Mouse (Mus musculus): ENCODE measurements at regions not wholly inside any gene's neighbourhood (a gene's known extent, or its start where the extent isn't known, plus 50 kb on each side); places are given as distances from the start of the nearest gene placed in this dataset.
A peak's percentile ranks its signal among the peaks of the same experiment; 100 is the strongest.

DNA sequence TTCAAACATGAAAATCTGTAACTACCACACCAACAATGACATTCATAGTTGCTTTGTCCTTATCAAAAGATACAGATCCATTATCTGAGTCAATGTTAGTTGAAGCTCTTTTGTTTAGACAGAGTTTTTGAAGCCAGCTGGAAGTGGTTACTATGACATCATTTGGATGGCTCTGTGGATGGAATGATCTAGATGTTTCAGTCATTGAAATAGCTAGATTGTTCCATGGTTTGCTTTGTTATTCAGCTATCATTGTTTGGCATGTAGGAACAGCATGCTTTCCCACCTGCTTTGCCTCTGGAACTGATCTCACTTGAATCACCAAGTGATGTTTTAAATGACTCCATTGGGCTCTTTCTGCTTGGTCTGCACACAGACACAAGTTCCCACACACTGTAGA lies 144.2 kb upstream of the Marcks start:
- no peak for DNase-seq (ENCODE audit: low read depth in 1 of 2, low spot score in 2 of 2)

DNA sequence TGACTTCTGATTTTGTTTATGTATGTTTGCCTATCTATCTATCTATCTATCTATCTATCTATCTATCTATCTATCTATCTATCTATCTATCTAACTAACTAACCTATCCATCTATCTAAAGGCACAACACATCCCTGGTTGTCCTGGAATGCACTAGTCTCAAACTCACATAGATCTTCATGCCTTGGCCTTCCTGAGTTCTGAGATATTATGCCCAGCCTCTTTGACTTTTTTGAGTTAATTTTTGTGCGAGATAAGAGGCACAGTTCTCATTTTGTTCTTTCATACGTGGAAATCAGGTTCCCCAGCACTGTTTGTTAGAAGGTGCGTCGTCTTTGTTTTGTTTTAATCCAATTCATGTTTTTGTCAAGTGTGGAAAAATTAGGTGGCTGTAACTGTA lies 142.1 kb upstream of the Marcks start:
- DNase-seq (ENCODE audit: low read depth in 1 of 2, low spot score in 2 of 2): no peak

DNA sequence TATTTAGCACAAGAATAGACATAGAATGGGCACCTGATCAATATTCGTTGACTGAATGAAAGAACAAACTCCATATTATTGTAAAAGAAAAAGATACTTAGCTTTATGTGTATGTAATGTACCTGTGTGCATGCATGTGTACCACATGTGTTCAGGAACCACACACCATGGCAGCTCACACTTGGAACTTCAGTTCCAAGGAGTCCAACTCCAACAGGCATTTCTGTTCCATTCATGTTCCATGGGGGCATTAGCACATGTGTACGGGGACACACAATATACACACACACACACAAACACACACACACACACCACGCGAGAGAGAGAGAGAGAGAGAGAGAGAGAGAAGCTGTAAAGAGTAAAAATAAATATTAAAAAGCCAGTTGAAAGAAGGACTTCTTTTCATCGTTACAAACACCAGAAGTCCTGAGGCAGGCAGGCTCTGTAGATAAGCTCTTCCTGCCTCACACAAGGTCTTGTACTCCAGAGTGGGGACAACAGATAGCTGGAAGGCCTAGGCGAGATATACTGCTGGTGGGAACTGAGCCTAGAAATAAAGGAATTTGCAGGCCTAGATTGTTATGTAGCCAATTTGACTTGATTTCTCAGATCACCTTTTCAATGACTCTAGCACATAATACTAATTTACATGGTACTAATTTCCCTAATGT lies 141.6 kb upstream of the Marcks start:
- DNase-seq (ENCODE audit: low read depth in 1 of 2, low spot score in 2 of 2): no peak

DNA sequence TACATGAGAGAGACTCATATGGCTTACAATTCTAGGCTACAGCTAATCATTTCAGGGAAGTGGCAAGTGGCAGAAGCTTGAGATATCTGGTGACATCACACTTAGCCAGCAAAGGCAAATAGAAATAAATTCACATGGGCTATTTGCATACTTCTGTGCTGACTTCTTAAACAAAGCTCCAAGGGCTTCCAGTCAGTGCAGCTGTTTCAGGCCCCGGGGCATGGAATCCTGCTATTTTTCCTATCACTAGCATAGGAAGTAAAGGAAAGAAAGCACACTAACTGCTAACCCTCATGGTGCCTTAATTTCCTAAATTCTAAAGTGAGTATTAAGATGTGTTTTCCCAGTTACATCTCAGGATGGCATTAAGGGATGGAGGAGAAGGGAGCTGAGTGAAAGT lies 140.6 kb upstream of the Marcks start:
- no peak for DNase-seq (ENCODE audit: low read depth in 1 of 2, low spot score in 2 of 2)

DNA sequence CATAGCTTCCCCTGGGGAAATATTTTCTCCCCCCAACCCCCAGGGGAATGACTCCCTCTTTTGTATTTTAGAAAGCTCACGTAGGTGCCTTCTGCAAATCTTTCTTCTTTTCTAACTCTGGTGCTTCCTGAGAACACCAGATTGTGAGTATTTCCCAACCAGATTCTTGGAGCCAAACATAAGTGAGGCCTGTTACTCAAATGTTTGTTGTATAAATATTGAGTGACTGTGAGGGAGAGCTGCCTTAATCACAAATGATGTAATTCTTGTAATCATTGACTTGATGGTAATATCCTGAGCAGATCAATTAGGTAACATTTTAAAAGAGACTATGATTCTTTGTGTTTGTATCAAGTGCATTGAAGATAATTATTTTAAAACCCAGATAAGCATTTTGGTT lies 137.1 kb upstream of the Marcks start:
- no peak for DNase-seq (ENCODE audit: low read depth in 1 of 2, low spot score in 2 of 2)

DNA sequence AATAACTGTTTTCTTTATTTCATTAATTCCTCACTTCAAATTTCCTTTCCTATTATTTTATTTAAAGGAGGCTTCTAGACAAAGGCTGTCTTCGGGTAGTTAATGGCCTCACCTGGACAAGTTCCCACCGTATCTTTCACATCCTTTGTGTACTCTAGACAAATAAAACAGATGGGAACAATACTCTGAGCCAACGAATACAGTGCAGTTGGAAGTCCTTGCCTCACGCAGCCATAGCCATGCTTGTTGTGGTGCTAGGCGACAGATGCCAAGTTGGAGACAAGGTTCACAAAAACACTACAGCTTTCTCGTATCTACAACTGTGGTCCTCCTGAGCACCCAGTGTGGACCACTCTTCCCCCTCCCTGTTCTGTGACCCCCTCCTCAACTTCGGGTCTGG lies 136.6 kb upstream of the Marcks start:
- DNase-seq (ENCODE audit: low read depth in 1 of 2, low spot score in 2 of 2): no peak

DNA sequence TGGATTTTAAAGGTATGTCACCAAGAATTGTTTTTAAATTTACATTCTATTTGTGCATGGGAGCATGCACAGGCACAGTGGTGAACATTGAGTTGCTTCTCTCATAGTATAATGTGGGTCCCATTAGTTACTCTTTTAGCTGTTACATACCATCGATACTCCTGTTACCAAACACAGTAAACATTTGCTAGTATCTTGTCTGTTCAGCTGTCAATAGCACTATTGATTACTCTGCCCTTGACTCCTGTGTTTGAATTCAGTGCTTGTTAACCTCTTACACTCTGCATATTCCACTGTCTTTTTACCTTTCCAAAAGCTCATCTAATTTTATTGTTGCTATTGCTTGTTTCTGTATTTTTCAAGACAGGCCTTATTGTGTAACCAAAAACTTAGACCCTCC lies 133.2 kb upstream of the Marcks start:
- no peak for DNase-seq (ENCODE audit: low read depth in 1 of 2, low spot score in 2 of 2)

DNA sequence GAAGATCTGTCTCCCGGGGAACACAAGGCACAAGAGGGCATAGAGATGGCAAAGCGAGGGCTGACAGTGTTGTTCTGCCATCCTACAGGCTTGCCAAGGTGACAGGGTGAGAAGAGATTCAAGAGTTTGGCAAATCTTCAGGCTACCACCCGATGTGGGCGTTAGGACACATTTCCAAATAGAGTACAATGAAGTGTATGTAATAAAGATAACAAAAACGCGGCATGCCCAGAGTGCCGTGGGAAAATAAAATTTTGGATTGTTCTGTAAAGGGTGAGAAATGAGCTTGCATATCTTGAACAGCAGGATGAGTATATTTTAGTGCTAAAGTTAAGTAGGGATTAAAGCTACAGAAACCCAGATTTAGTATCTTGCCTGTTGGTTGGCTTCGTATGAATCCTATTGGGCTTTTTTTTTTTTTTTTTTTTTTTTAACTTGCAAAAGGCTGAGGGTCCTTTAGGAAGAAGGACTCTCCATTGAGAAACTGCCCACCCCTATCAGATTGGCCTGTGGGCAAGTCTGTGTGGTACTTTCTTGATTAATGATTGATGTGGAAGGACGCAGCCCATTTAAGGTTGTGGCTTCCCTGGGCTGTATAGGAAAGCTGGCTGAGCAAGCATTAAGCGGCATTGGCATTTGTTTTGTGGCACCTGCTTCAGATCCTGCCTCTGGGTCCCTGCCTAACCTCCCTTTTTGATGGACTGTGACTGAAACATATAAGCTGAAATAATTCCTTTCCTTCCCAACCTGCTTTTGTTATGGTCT lies 131.7 kb upstream of the Marcks start:
- DNase-seq (ENCODE audit: low read depth in 1 of 2, low spot score in 2 of 2): no peak

DNA sequence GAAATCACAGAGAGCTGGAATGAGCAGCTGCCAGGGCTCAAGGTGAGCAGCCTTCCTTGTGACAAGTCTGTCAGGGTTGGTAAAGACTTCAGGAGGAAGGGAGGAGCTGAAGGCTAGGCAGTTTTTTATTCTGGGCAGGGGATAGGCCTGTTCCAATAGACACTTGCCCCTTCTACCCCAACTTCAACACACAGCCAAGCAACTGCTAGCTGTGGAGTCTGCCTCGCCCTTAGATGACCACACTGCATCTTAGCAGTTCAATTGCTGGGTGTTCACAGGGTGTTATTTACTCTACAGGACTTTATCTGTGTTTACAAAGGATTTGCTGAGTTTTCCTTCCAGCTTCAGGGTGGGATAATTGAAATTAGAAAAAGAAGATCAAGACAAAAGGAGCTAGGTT lies 128.2 kb upstream of the Marcks start:
- DNase-seq (ENCODE audit: low read depth in 1 of 2, low spot score in 2 of 2): no peak

DNA sequence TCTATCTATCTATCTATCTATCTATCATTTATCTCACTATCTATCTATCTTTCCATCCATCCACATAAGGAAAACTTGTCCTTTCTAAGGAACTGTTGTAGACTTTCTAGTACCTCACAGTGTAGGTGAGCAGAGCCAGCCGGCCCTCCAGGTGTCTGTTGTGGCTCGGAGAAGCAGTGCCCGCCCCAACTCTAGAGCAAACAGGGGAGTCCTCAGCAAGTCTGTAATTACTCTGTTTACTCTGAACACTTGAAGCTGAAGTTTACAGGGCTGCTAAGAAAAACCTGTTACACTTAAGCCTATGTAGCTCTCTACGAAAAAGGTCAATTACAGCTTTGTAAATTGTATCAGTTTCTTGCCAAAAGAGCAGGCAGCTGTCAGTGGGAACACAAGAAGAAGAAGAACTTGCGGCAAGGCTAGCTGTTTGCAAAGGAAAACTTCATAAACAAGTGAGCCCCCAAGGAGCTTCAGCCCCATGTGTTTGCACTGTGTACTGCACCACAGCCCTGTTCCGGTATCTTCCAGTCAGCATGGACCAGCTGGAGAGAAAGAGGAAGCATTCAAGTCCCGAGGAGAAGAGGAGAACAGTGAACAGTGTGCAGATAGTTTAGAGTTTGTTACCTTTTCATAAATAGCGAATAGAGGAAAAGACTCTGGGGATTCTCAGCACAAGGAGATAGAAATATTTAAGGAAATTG lies 122.2 kb upstream of the Marcks start:
- peak in 1 of 2 experiments; percentile 59 for DNase-seq (ENCODE audit: low read depth in 1 of 2, low spot score in 2 of 2)

DNA sequence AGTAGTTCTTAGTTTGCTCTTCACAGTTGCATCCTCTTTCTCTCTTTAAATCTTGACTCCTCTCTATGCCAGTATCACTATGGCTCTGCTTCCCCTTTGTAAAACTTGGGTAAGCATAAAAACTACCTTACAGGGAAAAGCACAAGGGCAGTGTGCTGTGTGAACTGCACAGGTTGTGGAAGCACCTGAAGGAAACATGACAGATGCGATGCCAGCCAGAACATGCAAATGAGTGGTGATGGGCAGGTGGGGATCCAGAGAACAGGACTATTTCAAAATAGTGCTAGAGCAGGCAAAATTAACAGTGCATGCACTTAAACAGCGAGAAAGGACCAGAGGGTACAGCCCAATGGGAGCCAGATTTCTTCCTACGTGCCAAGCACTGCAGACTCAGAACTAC lies 120.5 kb upstream of the Marcks start:
- DNase-seq (ENCODE audit: low read depth in 1 of 2, low spot score in 2 of 2): no peak

DNA sequence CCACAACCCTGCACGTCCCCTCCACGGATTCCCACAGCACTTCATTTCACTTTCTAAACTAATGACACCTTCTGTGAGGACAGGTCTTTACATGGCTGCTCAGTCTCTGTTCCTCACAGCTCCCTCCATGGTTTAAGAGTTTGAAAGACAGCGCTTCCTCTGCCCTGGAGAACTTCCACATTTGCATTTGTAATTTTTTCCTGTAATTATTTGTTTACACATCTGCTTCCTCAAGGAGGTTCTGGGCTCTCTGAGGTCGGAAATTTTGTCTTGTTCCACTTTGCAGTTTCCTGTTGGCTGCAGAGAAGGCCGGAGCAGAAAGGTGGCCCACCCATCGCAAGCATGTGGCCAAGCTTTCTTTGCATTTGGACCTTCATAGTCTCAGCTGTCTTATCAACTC lies 118.8 kb upstream of the Marcks start:
- DNase-seq (ENCODE audit: low read depth in 1 of 2, low spot score in 2 of 2): no peak

DNA sequence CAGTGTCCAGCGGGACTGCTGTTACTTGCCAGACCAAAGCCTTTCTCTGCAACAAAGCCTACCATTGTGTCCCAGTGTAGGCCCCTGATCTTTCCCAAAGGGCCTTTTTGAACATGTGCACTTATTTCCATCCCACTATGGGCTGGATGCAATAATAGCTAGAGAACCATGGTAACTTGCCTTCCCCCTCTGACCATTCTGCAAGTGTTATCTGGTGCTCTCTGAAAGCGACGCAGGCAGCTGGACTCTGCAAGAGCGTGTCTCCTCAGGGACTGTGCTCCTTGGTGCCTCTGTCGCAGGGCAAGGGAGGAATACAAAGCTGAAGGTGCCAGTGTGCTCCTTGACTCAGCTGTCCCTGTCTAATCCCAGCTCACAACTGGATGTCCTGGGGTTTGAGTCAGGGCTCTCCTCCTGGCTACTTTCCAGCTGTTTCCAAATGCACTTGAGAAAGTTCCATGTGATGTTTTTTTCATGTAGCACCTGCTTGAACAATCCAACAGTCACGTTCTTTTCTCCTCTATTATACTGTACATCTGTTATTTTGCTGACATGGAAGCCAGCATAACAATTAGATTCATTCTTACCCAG lies 112.3 kb upstream of the Marcks start:
- DNase-seq (ENCODE audit: low read depth in 1 of 2, low spot score in 2 of 2): no peak

DNA sequence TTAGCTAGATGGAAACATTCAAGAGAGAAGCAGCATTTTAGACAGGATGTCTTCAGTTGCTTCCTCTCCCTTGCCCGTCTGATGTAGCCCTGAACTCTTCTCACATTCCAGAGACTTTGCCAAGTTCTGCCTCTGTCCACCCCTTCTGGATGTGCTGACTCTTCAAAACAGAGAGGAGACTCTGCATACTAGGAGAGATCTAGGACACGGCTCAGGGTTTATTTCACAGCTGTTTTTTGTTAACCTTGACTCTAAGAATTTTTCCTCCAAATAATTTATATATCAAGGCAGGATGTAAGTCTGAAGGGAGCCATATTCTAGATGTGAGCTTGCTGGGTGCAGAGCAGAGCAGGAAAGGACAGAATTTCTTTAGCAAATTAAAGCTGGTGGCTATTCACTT lies 111.4 kb upstream of the Marcks start:
- DNase-seq (ENCODE audit: low read depth in 1 of 2, low spot score in 2 of 2): no peak

DNA sequence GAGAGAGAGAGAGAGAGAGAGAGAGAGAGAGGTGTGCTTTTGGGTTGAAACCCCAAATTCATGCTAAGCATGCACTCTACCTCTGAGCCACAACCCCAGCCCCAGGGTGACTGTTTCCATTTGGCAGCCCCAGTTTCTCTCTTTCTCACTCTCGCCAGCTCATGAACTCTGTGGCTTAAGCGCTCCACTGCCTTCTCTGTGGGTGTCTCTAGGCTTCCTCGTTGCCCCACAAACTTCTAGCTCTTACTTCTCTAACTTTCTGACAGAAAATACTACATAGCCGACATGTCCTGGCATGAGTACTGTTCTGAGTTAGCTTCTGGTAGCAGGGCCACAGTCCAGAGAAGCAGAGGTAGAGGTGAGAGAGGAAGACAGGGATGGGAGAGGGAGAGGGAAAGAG lies 110.8 kb upstream of the Marcks start:
- DNase-seq (ENCODE audit: low read depth in 1 of 2, low spot score in 2 of 2): no peak

DNA sequence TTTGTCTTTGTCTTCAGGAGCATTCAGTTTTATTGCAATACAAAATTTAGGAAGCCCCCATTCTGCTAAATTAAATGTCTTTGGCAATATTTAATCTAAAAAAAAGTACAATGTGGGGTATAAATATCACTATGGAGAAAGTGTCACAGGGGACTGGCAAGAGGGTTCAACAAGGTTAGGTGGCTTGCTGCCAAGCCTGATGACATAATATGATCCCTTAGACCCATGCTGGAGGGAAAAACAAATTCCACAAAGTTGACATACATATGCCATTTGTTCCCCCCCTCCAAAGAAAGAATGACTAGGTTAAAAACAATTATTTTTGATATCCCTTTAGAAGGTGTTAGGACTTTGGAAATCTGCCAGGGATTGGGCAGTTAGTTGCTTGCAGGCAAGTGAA lies 108.4 kb upstream of the Marcks start:
- DNase-seq (ENCODE audit: low read depth in 1 of 2, low spot score in 2 of 2): no peak

DNA sequence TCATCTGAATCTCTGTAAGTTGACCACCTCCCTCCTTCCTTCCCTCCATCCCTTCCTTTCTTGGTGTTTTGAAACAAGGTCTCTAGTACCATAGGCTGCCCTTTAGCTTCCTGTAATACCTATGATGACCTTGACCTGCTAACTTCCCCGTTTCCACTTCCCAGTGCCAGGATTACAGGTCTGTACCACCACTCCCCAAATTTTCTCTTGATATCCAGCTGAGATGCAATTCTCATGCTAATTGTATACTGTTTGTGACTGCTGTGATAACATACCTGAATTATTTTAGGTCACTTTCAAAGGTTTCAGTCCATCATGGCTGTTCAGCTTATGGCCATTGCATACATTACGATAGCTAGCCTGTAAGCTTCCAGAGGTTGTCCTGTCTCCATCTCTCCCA lies 104.4 kb upstream of the Marcks start:
- no peak for DNase-seq (ENCODE audit: low read depth in 1 of 2, low spot score in 2 of 2)

DNA sequence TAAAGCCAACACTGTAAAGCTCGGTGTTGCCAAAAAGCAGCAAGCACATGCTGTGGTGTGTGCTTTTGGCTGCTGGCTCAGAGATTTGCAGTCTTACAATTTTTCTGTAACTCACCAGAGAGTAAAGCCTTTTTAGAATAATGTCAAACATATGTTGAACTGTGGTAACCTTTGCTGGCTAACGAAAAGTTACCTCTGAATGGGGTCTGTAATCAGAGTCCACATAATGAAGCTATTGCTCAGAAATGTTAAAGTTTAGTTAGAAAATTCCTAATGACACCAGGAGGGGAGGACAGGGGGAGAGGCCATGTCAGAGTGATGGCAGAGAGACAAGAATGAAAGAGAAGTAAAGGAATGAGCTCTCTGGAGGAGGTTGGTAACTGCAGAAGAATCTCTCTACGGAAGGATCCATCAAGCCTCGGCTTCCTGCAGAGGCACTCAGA lies 103.1 kb upstream of the Marcks start:
- no peak for DNase-seq (ENCODE audit: low read depth in 1 of 2, low spot score in 2 of 2)

DNA sequence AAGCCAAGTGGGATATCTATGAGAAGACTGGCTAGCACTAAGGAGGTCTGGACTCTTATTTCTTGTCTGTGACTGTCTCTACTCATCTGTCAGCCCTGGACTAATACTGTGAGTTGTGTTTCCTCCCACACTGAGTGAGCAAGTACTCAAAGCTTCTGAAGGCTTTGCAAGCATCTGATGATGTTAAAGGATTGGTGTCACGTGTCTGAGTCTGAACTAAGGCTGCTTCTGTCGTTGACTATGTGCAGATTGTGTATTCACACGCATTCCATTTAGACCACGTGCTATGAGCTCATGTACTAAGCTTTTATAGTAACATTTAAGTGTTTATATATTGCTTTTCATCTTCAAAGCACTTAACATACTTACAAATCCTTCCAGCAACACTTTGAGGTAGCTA lies 101.9 kb upstream of the Marcks start:
- DNase-seq (ENCODE audit: low read depth in 1 of 2, low spot score in 2 of 2): no peak

DNA sequence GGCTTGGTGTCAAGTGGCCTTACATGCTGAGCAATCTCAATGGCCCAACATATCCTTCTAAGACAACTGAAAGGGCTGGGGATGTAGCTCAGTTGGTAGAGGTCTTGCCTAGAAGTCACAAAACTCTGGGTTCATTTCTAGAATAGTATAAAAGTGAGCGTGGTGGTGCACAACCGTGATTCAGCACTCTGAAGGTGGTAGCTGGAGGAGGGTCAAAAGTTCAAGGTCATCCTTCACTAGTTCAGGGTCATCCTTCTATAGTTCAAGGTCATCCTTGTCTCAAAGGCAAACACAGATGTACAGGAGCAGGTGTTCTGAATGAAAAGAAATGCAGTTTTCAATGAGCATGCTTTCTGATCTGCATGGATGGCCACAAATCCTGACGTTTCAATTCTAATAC lies 101.5 kb upstream of the Marcks start:
- DNase-seq (ENCODE audit: low read depth in 1 of 2, low spot score in 2 of 2): no peak

DNA sequence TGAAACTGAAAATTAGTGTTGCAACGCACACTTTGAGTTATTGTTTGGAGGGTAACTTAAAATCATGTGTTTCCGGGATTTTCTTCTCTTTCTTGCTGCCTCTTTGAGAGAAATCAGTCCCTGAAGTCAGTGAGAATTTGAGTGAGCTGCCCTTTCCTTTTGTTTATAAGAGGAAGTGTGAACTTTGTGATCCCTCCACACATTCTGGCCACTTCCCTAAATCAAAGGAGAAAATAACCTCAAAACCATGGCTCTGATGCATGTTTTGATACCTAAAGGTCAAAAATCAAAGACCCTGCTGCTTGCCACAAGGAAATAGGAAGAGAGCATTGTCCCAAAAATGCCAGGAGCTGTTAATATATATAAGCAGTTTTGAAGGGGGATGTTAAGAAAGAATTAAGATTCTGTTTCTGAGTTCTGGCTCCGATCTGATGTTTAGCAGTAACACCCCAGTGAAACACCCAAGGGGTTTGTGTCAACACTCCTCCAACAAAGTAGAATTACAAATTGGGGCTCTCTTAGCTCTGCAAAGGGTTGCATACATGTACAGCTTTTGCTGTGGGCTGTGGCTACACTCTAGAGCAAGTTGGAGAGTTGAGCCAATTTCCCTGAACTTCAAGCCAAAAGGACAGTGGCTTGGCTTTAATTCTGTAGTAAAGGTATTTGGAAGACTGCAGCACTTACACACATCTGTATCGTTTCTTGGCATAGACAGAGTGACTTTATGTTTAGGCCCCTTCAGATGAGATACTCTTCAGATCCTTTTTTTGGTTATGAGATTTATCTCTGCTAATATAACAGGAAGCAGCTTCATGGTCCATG lies 97.5 kb upstream of the Marcks start:
- DNase-seq (ENCODE audit: low read depth in 1 of 2, low spot score in 2 of 2): peak; percentile 17 to 28
